Mouse (Mus musculus) MEL (cell line): Measurements from ENCODE around the gene Llgl1. TPM values are rescaled to one million over a fixed set of nuclear protein-coding genes. Genes with fewer than 3 reads are reported as not detected.

Experiments
- DNase-seq: peaks from one replicate; pipeline ENCODE4 v3.0.0; 2011; ENCODE audit warnings: low read depth, low spot score
- H3K27ac ChIP-seq: 2 replicates; pipeline ENCODE4 v1.5.1; 2012; ENCODE audit warnings: low read depth, mild to moderate bottlenecking, control low read depth, low read length, moderate library complexity; ENCODE audit not compliant: control insufficient read depth
- H3K27me3 ChIP-seq, 2 experiments: fragments of 150-350 bp in 1 of 2; sonication (generic) in 1 of 2; 2 replicates each; pipeline ENCODE4 v1.6.1; 2012; ENCODE audit warnings: low read length in 2 of 2, mild to moderate bottlenecking in 2 of 2, improper control_type of control experiment in 1 of 2, moderate library complexity in 1 of 2; ENCODE audit not compliant: insufficient read depth in 2 of 2, control insufficient read depth in 1 of 2
- H3K36me3 ChIP-seq, 2 experiments: 2 replicates each; pipeline ENCODE4 v1.6.1; 2012 to 2014; ENCODE audit warnings: low read length in 2 of 2, improper control_type of control experiment in 1 of 2, inconsistent platforms in 1 of 2, mild to moderate bottlenecking in 1 of 2; ENCODE audit not compliant: insufficient read depth in 2 of 2, control insufficient read depth in 1 of 2
- H3K4me1 ChIP-seq, 2 experiments: fragments of 150-350 bp in 1 of 2; sonication (generic) in 1 of 2; 2 replicates each; pipeline ENCODE4 v1.6.1; 2012; ENCODE audit warnings: low read length in 2 of 2, improper control_type of control experiment in 1 of 2, mild to moderate bottlenecking in 1 of 2; ENCODE audit not compliant: insufficient read depth in 2 of 2, control insufficient read depth in 1 of 2
- H3K4me3 ChIP-seq, 2 experiments: fragments of 150-350 bp in 1 of 2; sonication (generic) in 1 of 2; 2 replicates each; pipeline ENCODE4 v1.5.1; 2012; ENCODE audit warnings: low read depth in 2 of 2, low read length in 2 of 2, mild to moderate bottlenecking in 2 of 2, moderate library complexity in 2 of 2, control low read depth in 1 of 2, improper control_type of control experiment in 1 of 2; ENCODE audit not compliant: control insufficient read depth in 1 of 2, insufficient read depth in 1 of 2
- H3K79me2 ChIP-seq: 2 replicates; pipeline ENCODE4 v1.6.1; 2012; ENCODE audit warnings: mild to moderate bottlenecking, low read length, moderate library complexity; ENCODE audit not compliant: control insufficient read depth, poor library complexity, insufficient read depth
- H3K9ac ChIP-seq: 2 replicates; pipeline ENCODE4 v1.6.1; 2012; ENCODE audit warnings: low read depth, mild to moderate bottlenecking, control low read depth, low read length, moderate library complexity; ENCODE audit not compliant: control insufficient read depth, poor library complexity, severe bottlenecking
- H3K9me3 ChIP-seq: fragments of 150-350 bp; sonication (generic); replicated peaks from 2 replicates; pipeline ENCODE4 v1.6.1; 2012; ENCODE audit warnings: mild to moderate bottlenecking, low read length, improper control_type of control experiment, moderate library complexity; ENCODE audit not compliant: insufficient read depth
- CHD2 ChIP-seq: IDR thresholded peaks from 2 replicates; pipeline ENCODE4 v1.6.1; 2011; ENCODE audit warnings: low read length, improper control_type of control experiment
- ELF1 ChIP-seq: IDR thresholded peaks from 2 replicates; pipeline ENCODE4 v1.6.1; 2014; ENCODE audit warnings: low read depth, mild to moderate bottlenecking, inconsistent platforms, low read length, improper control_type of control experiment, moderate library complexity
- EP300 ChIP-seq, 2 experiments: IDR thresholded peaks; 2 replicates each; pipeline ENCODE4 v1.6.1; 2011; ENCODE audit warnings: improper control_type of control experiment in 2 of 2, low read length in 2 of 2, low read depth in 1 of 2, mild to moderate bottlenecking in 1 of 2
- GABPA ChIP-seq: IDR thresholded peaks from 2 replicates; pipeline ENCODE4 v1.6.1; 2012; ENCODE audit warnings: low read depth, mild to moderate bottlenecking, inconsistent platforms, low read length, improper control_type of control experiment, moderate library complexity
- HCFC1 ChIP-seq: IDR thresholded peaks from 2 replicates; pipeline ENCODE4 v1.6.1; 2012; ENCODE audit warnings: low read depth, mild to moderate bottlenecking, inconsistent platforms, low read length, improper control_type of control experiment, moderate library complexity
- KAT2A ChIP-seq: conservative IDR thresholded peaks from 2 replicates; pipeline ENCODE4 v1.6.1; 2012; ENCODE audit warnings: low read depth, low read length, improper control_type of control experiment, inconsistent platforms
- MAFK ChIP-seq: IDR thresholded peaks from 2 replicates; pipeline ENCODE4 v1.6.1; 2011; ENCODE audit warnings: low read depth, mild to moderate bottlenecking, low read length, improper control_type of control experiment, borderline replicate concordance
- MAZ ChIP-seq: IDR thresholded peaks from 2 replicates; pipeline ENCODE4 v1.6.1; 2012; ENCODE audit warnings: low read depth, mild to moderate bottlenecking, inconsistent platforms, low read length, improper control_type of control experiment
- UBTF ChIP-seq: IDR thresholded peaks from 2 replicates; pipeline ENCODE4 v1.6.1; 2012; ENCODE audit warnings: low read depth, mild to moderate bottlenecking, inconsistent platforms, low read length, improper control_type of control experiment, moderate library complexity, borderline replicate concordance; ENCODE audit not compliant: insufficient read depth
- USF1 ChIP-seq: IDR thresholded peaks from 2 replicates; pipeline ENCODE4 v1.6.1; 2014; ENCODE audit warnings: low read depth, mild to moderate bottlenecking, inconsistent platforms, low read length, improper control_type of control experiment, moderate library complexity
- USF2 ChIP-seq, 2 experiments: IDR thresholded peaks; 2 replicates each; pipeline ENCODE4 v1.6.1; 2011 to 2012; ENCODE audit warnings: improper control_type of control experiment in 2 of 2, low read length in 2 of 2, borderline replicate concordance in 1 of 2, inconsistent platforms in 1 of 2, low read depth in 1 of 2, mild to moderate bottlenecking in 1 of 2; ENCODE audit not compliant: insufficient read depth in 1 of 2
- polyA plus RNA-seq, 2 experiments: library from polyadenylated mRNA; stranded (reverse) in 1 of 2; unstranded in 1 of 2; fragments of >175 nt in 1 of 2; fragments of >200 nt in 1 of 2; gene quantifications; 2 replicates each; pipeline versions ENCODE4 v1.2.1 to v1.2.4; 2012; ENCODE audit warnings: low replicate concordance in 2 of 2, low read depth in 1 of 2; ENCODE audit not compliant: insufficient read length in 2 of 2, insufficient read depth in 1 of 2, missing spikeins in 1 of 2
- total RNA-seq: library from RNA; depleted of rRNA; stranded (reverse); fragments of 300-350 nt; gene quantifications from 2 replicates; pipeline ENCODE4 v1.2.3, GENCODE M21; 2012

The Llgl1 gene
- total and polyA plus RNA-seq, 3 experiments, result 9.3 to 23.9 TPM; not detected in 1

DNA sequence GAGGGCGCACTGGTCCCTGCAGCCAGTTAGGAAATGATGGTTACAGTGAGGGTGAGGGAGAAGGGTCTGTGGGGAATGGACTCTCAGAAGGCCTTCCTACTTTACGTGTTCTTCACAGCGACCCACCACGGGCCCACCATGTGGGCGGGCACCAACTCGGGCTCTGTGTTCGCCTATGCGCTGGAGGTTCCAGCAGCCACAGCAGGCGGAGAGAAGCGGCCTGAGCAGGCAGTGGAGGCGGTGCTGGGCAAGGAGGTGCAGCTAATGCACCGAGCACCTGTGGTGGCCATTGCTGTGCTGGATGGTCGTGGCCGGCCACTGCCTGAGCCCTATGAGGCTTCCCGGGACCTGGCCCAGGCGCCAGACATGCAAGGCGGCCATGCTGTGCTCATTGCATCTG lies 11.7 kb downstream of the Llgl1 start:
- peaks cover 0 to 3% of the 10 kb centered on the region in 2 experiments; a peak in 1 of 4 replicates for H3K36me3 ChIP-seq
- H3K4me1 ChIP-seq, result no peaks in the 10 kb centered on the region
- no peak overlapping the region for H3K9ac ChIP-seq
- DNase-seq, result no peak
- no peaks in the 10 kb centered on the region for H3K27me3 ChIP-seq
- H3K27ac ChIP-seq, result no peak overlapping the region
- no peaks in the 10 kb centered on the region for H3K9me3 ChIP-seq
- TF ChIP-seq HCFC1, result no peak
- no peak for TF ChIP-seq MAFK
- TF ChIP-seq, all 39 proteins: peak for 0
- no peaks in the 10 kb centered on the region for H3K79me2 ChIP-seq
- no peak overlapping the region for H3K4me3 ChIP-seq

DNA sequence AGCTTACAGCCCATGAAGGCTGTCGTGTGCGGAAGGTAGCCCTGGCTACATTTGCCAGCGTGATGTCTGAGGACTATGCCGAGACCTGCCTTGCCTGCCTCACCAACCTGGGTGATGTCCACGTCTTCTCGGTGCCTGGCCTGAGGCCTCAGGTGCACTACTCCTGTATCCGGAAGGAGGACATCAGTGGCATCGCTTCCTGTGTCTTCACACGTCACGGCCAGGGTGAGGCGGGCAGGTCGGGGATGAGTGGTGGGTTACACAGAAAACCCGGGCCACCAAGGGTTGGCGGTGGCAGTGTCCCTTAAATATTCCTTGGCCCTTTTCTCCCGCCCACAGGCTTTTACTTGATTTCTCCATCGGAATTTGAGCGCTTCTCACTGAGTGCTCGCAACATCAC lies 12.5 kb downstream of the Llgl1 start:
- peaks cover 0 to 3% of the 10 kb centered on the region in 2 experiments; a peak in 1 of 4 replicates for H3K36me3 ChIP-seq
- no peak overlapping the region for H3K27ac ChIP-seq
- TF ChIP-seq USF1 (no peak), EP300 (IDR thresholded peaks at IDR 0.05; ENCODE audit: low read depth in 1 of 2, low read length in 2 of 2) (no peak), USF2 (IDR thresholded peaks at IDR 0.05; ENCODE audit: borderline replicate concordance in 1 of 2, insufficient read depth in 1 of 2, low read depth in 1 of 2, low read length in 2 of 2) (no peak), UBTF (no peak), KAT2A (no peak), CHD2 (no peak), HCFC1 (no peak)
- no peak overlapping the region for H3K9ac ChIP-seq
- DNase-seq, result no peak
- H3K4me1 ChIP-seq, result no peaks in the 10 kb centered on the region
- H3K9me3 ChIP-seq, result no peaks in the 10 kb centered on the region
- no peaks in the 10 kb centered on the region for H3K79me2 ChIP-seq
- H3K27me3 ChIP-seq, result no peaks in the 10 kb centered on the region
- no peak overlapping the region for H3K4me3 ChIP-seq

DNA sequence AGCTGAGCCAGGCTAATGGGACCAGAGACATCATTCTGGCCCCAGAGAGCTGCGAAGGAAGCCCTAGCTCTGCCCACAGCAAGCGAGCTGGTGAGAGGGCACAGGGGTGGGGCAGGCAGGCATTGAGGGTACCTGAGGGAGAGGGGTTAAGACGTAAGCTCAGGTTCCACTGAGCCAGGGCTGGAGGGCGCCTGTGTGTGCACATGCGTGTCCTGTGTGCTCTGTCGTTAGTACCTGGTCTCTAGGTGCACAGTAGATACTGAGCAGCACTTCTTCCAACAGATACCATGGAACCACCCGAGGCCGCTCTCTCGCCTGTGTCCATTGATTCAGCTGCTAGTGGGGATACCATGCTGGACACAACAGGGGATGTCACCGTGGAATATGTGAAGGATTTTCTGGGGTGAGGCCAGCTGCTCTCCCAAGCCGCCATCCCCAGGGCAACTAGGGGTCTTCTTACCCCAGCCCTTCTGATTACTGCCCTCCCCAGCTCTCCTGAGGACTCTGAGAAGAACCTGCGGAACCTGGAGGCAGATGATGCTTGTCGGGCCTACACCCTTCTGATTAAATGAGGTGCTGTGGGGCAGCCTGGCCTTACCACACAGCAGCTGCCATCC lies 13.2 kb downstream of the Llgl1 start:
- no peak for DNase-seq
- no peaks in the 10 kb centered on the region for H3K4me1 ChIP-seq
- no peak overlapping the region for H3K9ac ChIP-seq
- H3K36me3 ChIP-seq, result peaks cover 0 to 3% of the 10 kb centered on the region in 2 experiments; a peak in 1 of 4 replicates
- no peaks in the 10 kb centered on the region for H3K27me3 ChIP-seq
- no peaks in the 10 kb centered on the region for H3K9me3 ChIP-seq
- H3K79me2 ChIP-seq, result no peaks in the 10 kb centered on the region
- TF ChIP-seq MAZ (no peak), ELF1 (no peak), GABPA (no peak)
- no peak overlapping the region for H3K4me3 ChIP-seq
- no peak overlapping the region for H3K27ac ChIP-seq
